Mouse (Mus musculus) left cerebral cortex, adult 18-20 months (tissue): ENCODE results near the gene Klf13. TPM values are rescaled to one million over a fixed set of nuclear protein-coding genes. Genes with fewer than 3 reads are reported as not detected.

Source experiments
- total RNA-seq, 2 experiments: library from RNA; stranded (reverse); gene quantifications; 2 replicates each; pipeline ENCODE4 v1.2.3; 2021

Gene Klf13
- total RNA-seq, 2 experiments from 2014 or later: 145 to 159 TPM

Other genes starting within 250 kb of the Klf13 start
- not detected for gene E030018B13Rik, start 22.1 kb downstream of the Klf13 start, total RNA-seq
- gene Trpm1, start 214.9 kb upstream of the Klf13 start, total RNA-seq: under 1 TPM; 0.37 to 0.84 TPM